Mouse (Mus musculus) fat pad, adult 2 months (tissue): Measurements from ENCODE around the gene Dgki.

ENCODE experiments used
- DNase-seq: peaks from one replicate; pipeline ENCODE4 v3.0.0-alpha.2; 2011; ENCODE audit warnings: low read depth, low spot score; ENCODE audit errors: extremely low read depth

Dgki gene

DNA sequence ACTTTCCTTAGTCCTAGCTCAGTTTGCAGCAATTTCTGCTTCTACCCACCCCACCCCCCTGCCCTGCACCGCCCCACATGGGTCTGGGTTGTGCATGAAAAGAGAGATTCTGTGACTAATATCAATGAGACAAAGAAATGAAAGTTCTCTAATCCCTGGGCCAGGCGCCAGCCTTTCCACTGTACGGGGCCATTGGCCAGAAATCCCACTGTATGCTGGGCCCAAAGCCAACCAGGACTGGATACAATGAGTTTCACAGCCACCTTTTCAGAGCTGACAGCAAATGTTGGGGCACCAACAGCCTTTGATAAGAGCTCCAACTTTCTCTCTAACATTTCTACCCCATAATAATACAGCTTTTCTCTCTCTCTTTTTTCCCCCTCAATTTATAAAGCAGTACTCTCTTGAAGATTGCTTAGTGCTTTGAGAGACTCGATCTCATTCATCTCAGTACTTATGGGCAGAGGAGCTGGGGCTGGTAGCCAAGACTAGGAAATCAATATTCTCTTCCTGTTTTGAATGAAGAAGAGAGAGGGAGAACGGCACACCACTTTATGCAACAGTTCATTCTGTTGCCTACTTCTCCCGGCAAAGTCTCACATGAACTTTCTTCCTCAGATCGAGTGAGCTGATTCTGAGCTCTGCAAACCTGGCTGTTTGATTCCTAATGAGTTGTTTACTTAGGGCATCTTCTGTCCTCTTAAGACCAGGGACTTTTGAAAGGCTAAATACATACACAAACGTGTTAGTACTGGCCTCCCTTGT is 480.8 kb downstream of the Dgki start:
- DNase-seq, result no peak

DNA sequence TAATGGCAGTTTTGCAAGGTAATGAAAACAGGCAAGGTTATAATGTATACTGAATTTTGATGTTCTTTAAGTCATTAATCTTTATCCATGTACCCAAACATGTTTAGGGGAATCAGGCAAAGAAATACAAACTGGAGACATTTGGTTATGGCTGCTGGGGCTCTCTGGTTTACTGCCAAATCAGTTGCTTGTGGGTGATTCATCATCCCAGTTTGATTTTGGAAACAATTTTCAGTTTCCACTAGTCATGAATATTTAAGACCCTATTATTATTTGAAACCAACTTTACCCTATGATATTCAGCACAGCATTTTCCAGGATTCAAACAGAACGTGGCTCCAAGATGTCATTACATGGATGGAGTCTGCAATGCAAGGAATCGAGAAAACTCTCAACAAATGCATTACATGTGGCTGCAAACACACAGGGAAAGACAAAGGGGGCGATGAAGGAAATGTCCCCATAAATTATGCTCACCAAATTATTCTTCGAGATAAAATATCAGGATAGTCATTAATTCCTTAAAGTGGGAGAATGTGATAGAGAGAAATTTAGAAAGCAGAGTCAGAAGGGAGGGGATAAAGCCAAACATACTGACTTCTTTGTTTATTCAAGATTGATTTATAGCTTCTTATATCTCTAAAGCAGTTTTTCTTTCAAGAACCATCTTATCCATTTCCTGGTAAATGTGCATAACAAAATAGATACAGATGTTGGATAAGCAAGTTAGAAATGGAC is 481.5 kb downstream of the Dgki start:
- DNase-seq, result no peak

DNA sequence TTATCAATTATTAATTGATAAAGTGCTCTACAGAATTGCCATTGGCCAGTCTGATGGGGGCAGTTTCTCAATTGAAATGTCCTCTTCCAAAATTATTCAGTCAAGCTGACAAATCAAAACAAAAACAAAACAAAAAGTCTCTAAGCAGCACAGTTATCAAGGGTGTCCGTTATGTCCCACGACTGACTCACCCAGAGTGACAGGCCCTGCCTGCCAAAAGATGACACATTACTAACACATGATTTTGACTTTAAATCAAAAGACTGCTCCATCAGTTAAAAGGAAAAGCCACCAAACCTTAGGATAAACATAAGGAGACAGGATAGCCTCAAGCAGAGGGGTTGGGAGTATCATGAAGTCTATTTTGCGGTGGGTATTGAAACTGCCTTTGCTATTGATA is 483.3 kb downstream of the Dgki start:
- DNase-seq, result no peak

DNA sequence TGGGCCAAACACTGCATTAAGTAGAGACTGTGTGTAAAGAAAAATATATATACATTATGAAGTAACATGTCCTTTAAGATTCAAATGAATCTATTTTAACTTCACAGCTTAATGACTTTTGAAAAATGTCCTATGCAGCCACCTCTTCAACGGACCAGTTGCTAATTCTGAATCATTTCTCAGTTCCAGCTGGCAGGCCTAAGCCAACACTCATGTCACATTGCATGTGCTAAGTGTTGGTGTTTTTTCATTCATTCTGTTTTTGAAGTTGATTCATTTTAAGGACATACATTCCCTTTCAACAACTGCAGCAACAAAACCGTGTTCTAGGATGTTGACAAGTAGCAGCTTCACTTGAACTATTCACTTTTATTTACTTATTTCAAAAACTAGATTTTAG is 484.0 kb downstream of the Dgki start:
- DNase-seq, result no peak

DNA sequence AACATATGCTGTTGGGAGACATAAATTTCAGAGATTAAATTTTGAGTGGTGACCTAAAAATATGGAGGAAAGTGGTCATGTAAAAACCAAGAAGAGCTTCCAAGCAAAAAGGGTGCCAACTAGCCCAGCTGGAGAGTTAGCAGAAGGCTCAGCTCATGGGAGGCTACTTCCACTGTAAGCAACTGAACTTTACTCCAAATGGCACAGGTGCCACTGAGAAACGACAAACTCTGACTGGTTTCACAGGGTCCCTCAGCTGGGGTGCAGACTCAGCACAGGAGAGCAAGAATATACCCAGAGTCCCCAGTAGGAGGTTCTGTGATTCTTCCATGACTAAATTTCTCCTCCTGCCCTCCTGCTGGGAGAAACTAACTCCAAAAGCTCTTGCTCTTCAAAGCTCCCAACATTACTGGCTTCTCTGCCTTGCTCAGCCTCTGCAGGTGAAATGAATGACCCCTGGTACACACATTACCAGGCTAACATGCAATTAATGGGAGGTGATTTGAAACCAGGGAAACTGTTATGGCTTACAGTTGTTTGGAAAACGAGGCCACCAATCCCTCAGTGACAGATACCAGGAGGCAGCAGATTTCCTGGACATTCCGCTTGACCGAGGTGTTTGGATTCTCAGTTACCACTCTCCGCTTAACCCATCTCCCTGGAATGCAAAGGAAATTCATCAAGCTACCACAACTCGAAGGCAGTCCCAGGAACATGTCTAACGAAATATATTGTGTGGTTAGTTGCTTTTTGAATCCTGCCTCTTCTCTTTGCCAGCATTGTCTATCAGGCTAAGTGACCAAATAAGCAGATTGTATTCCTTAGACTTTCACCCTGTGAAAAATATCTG is 487.1 kb downstream of the Dgki start:
- no peak for DNase-seq

GRCm38 (mm10) chr6:36810448-36810847 is 489.5 kb downstream of the Dgki start:
- DNase-seq, result no peak

DNA sequence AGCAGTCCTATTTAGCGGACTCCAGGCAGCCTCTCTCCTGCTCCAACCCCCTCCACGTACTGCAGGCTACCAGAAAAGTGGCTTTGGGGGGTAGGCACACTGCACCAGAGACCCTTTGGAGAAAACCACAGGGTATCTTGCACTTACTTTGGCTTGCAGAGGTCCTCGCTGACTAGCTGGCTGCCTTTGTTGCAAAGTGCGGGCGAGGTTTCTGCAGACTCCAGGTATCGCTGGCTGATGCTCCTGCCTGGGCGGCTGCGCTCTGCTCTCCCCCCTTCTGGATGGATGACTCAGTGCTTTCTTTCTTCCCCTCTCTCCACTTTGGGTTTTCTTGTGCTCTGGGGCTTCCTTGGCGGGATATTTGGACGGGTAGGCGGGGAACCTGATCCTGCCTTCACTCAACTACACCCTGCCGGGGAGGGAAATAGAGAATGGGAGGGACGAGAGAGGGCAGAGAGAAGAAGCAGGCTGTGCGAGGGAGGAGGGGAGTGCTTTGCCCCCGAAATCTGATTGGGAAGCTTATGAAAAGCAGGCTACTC is 490.2 kb downstream of the Dgki start, which contains the start of gene Ptn:
TSS of gene Ptn (minus strand) at position 474 of the 539 bp plus-strand sequence.
- no peak for DNase-seq

DNA sequence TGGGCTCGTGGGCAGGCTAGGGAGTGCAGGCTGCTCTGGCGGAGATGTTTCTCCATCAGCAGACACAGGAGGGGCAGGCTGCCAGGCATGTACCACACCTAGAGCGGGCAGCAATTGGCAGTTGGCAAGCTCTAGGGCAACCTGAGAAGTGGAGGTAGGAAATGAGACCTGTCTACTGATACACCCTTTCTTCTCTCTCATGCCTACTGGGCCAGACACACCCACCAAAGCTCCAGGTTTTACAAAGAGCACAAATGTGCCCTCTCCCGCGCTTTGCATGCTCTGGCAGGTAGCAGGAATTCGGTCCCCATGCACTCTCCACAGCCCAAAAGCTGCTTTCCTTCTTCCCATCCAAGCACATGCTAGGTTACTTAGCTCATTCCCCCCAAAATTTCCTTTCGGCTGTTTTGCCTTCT is 490.7 kb downstream of the Dgki start:
- DNase-seq, result no peak

- no peak for DNase-seq
Observed at GRCm38 (mm10) chr6:36808306-36809058, 491.5 kb downstream of the Dgki start.

- no peak for DNase-seq
Observed at GRCm38 (mm10) chr6:36806906-36807305, 493.1 kb downstream of the Dgki start.

DNA sequence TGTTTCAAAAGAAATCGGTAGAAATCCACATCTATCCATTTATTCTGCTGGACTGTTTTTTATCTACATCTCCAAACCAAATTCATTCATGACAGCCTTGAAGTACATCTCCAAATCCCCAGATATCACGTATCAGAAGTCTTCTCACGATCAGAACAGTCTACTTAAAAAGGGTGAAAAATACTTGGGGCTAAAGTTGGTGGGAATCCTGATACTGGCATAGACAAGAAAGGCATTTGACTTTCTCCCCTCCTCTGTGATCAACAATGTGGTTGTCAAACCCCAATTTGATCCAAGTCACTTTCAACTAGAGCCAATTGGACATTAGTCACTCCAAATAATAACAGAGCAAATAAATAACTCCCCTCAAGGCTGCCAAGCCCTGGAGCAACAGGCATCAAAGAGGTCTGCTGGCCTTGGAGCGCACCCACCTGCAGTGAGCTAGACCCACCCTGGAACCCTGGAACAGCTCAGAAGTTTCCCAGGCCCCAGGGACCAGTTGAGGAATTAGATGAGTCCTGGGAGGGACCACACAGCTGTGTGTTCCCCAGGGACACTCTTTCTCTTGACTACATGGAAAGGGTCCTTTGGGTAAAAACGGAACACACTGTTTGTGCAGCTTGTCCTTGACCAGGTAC is 499.6 kb downstream of the Dgki start:
- DNase-seq, result no peak

- DNase-seq, result no peak
Observed at GRCm38 (mm10) chr6:36797066-36797655, 502.8 kb downstream of the Dgki start.
